Mouse (Mus musculus): ENCODE data around the gene Plekha1. TPM values are rescaled to one million over a fixed set of nuclear protein-coding genes. Genes with fewer than 3 reads are reported as not detected.

Gene Plekha1
- polyA plus RNA-seq, 1 experiment: not detected

- TF ChIP-seq CTCF (IDR thresholded peaks at IDR 0.05; ENCODE audit: insufficient read depth, low read depth, low read length) (no peak), POLR2A (IDR thresholded peaks at IDR 0.05; ENCODE audit: insufficient read depth, low read depth, low read length) (no peak)
- Histone ChIP-seq H3K4me3 (ENCODE audit: insufficient read depth, low read depth, low read length) (no peak overlapping the region), H3K27ac (ENCODE audit: insufficient read depth, low read depth, low read length) (no peak overlapping the region), H3K4me1 (ENCODE audit: control insufficient read depth, insufficient read depth, low read length) (no peaks in the 10 kb centered on the region)
- WGBS: 72% methylated on average over 13 of the region's 13 CpGs
These were observed 57.6 kb downstream of the Plekha1 start for GRCm38 (mm10) chr7:130922981-130923731.

GRCm38 (mm10) chr7:130930401-130930800, 64.8 kb downstream of the Plekha1 start:
- Histone ChIP-seq H3K27ac (ENCODE audit: insufficient read depth, low read depth, low read length) (no peak overlapping the region), H3K4me3 (ENCODE audit: insufficient read depth, low read depth, low read length) (no peak overlapping the region), H3K4me1 (ENCODE audit: control insufficient read depth, insufficient read depth, low read length) (0 out of 2 replicates have a peak, but pooled peaks cover 2% of the 10 kb centered on the region)
- WGBS: 75% methylated on average over 3 of the region's 3 CpGs
- TF ChIP-seq CTCF (IDR thresholded peaks at IDR 0.05; ENCODE audit: insufficient read depth, low read depth, low read length) (no peak), POLR2A (IDR thresholded peaks at IDR 0.05; ENCODE audit: insufficient read depth, low read depth, low read length) (no peak)

GRCm38 (mm10) chr7:130932921-130933320, 67.4 kb downstream of the Plekha1 start:
- Histone ChIP-seq H3K4me1 (ENCODE audit: control insufficient read depth, insufficient read depth, low read length) (peaks cover 16% of the 10 kb centered on the region), H3K27ac (ENCODE audit: insufficient read depth, low read depth, low read length) (no peak overlapping the region), H3K4me3 (ENCODE audit: insufficient read depth, low read depth, low read length) (no peak overlapping the region)
- TF ChIP-seq CTCF (IDR thresholded peaks at IDR 0.05; ENCODE audit: insufficient read depth, low read depth, low read length): no peak
- TF ChIP-seq POLR2A (IDR thresholded peaks at IDR 0.05; ENCODE audit: insufficient read depth, low read depth, low read length): no peak
- 94% methylated on average over 9 of the region's 9 CpGs for WGBS

- Histone ChIP-seq H3K4me3 (ENCODE audit: insufficient read depth, low read depth, low read length) (no peak overlapping the region), H3K4me1 (ENCODE audit: control insufficient read depth, insufficient read depth, low read length) (peaks cover 16% of the 10 kb centered on the region), H3K27ac (ENCODE audit: insufficient read depth, low read depth, low read length) (no peak overlapping the region)
- 97% methylated on average over 4 of the region's 4 CpGs for WGBS
- TF ChIP-seq POLR2A (IDR thresholded peaks at IDR 0.05; ENCODE audit: insufficient read depth, low read depth, low read length): no peak
- no peak for TF ChIP-seq CTCF (IDR thresholded peaks at IDR 0.05; ENCODE audit: insufficient read depth, low read depth, low read length)
These were observed 69.1 kb downstream of the Plekha1 start for GRCm38 (mm10) chr7:130934654-130935053.

GRCm38 (mm10) chr7:130935421-130935792, 69.9 kb downstream of the Plekha1 start:
- no peak overlapping the region for H3K27ac ChIP-seq (ENCODE audit: insufficient read depth, low read depth, low read length)

GRCm38 (mm10) chr7:130935793-130936471, 70.4 kb downstream of the Plekha1 start, which contains the start of gene Htra1:
TSS of gene Htra1 (plus strand) at chr7:130936111.
- peak within 1 kb of the TSS; percentile 49 for H3K27ac ChIP-seq (ENCODE audit: insufficient read depth, low read depth, low read length)

More at GRCm38 (mm10) chr7:130935421-130935792, 69.9 kb downstream of the Plekha1 start:
- 8% methylated on average over 16 of the region's 16 CpGs for WGBS
- Histone ChIP-seq H3K4me3 (ENCODE audit: insufficient read depth, low read depth, low read length) (peak overlapping the region; percentile 68; the same call in 1 of the 2 replicates), H3K4me1 (ENCODE audit: control insufficient read depth, insufficient read depth, low read length) (peaks cover 16% of the 10 kb centered on the region)
- TF ChIP-seq POLR2A (IDR thresholded peaks at IDR 0.05; ENCODE audit: insufficient read depth, low read depth, low read length): no peak
- TF ChIP-seq CTCF (IDR thresholded peaks at IDR 0.05; ENCODE audit: insufficient read depth, low read depth, low read length): no peak

GRCm38 (mm10) chr7:130936472-130936951, 71.0 kb downstream of the Plekha1 start:
- TF ChIP-seq POLR2A (IDR thresholded peaks at IDR 0.05; ENCODE audit: insufficient read depth, low read depth, low read length) (no peak), CTCF (IDR thresholded peaks at IDR 0.05; ENCODE audit: insufficient read depth, low read depth, low read length) (no peak)
- WGBS: under 1% methylated on average over 49 of the region's 49 CpGs
- peaks cover 16% of the 10 kb centered on the region for H3K4me1 ChIP-seq (ENCODE audit: control insufficient read depth, insufficient read depth, low read length)
- H3K4me3 ChIP-seq (ENCODE audit: insufficient read depth, low read depth, low read length): peak overlapping the region; percentile 68
- H3K27ac ChIP-seq (ENCODE audit: insufficient read depth, low read depth, low read length): peak overlapping the region; percentile 49

More at GRCm38 (mm10) chr7:130935793-130936471, 70.4 kb downstream of the Plekha1 start, which contains the start of gene Htra1:
- H3K4me1 ChIP-seq (ENCODE audit: control insufficient read depth, insufficient read depth, low read length): peaks cover 16% of the 10 kb centered on the region
- no peak for TF ChIP-seq CTCF (IDR thresholded peaks at IDR 0.05; ENCODE audit: insufficient read depth, low read depth, low read length)
- no peak for TF ChIP-seq POLR2A (IDR thresholded peaks at IDR 0.05; ENCODE audit: insufficient read depth, low read depth, low read length)
- WGBS: under 1% methylated on average over 68 of the region's 70 CpGs
- H3K4me3 ChIP-seq (ENCODE audit: insufficient read depth, low read depth, low read length): peak within 1 kb of the TSS; percentile 68

GRCm38 (mm10) chr7:130937266-130937841, 71.8 kb downstream of the Plekha1 start:
- Histone ChIP-seq H3K27ac (ENCODE audit: insufficient read depth, low read depth, low read length) (no peak overlapping the region; the same call in 1 of the 2 replicates), H3K4me1 (ENCODE audit: control insufficient read depth, insufficient read depth, low read length) (peaks cover 16% of the 10 kb centered on the region), H3K4me3 (ENCODE audit: insufficient read depth, low read depth, low read length) (peak overlapping the region; percentile 68; the same call in 1 of the 2 replicates)
- 19% methylated on average over 12 of the region's 12 CpGs for WGBS
- no peak for TF ChIP-seq POLR2A (IDR thresholded peaks at IDR 0.05; ENCODE audit: insufficient read depth, low read depth, low read length)
- TF ChIP-seq CTCF (IDR thresholded peaks at IDR 0.05; ENCODE audit: insufficient read depth, low read depth, low read length): no peak

All from olfactory bulb, adult 2 months (tissue).